Mouse (Mus musculus): ENCODE data around the gene Klrc2.
"Not testable (repeated sequence)": the region's sequence is repeated elsewhere in the genome, so short reads cannot be mapped to it uniquely, and the experiment has no call there.

The Klrc2 gene

DNA sequence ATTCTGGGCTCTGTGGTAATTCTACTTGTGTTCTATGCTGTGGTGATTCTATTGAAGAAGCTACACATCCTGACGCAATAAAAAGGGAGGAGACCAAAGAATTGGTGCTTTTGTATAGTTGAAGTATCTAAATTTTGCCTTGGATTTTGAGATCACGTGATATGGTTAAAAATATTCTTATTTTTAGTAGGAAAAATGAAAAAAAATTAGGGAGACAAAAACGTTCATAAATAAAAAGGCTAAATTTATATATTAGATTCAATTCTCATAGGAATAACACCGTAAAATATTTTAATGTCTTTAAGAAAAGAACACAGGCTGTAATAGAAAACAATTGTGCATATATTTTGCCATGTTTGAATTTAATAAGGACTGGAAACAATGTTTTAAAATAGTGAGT is at the start of gene Klrc2:
TSS of gene Klrc2 (minus strand) at position 101 of the 400 bp plus-strand sequence.
- DNase-seq = not testable (repeated sequence)

DNA sequence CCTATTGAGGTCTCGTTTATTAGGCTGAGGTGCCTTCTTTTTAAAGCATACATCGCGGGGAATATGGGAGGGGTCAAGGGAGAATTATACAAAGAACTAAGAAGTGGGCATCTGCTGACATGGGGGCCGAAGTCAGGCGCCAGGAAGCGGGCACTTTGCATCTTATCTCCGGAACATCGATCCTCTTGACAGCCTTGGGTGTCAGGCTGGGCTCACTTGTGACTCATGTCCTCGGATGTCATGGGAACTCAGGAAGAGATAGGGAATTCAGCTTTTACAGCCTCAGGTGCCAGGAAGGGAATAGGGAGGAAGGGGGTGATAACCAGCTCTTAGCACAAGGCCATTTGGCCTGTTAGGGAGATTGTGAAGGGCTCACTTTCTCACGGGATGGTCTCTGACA is 30.9 kb upstream of the Klrc2 start:
- DNase-seq = not testable (repeated sequence)

DNA sequence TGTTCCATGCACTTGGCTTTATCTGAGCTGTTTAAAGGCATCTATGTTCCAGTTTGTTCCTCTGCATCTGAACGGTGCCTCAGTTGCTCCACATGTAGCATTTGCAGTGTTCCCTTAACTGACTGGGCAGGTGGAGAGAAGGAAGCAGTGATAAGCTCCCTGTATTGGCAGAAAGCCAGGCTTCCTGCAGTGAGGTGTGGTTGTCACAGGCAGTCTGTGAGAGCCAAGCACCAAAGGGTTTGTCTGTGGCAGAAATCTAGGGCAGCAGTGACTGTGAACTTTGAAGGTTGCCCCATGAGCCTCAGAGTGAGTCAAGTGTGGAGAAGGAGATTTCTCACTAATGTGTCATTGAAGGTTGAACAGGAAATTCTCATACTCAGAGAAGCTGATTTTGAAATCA is 19.9 kb upstream of the Klrc2 start:
- no peak for DNase-seq

DNA sequence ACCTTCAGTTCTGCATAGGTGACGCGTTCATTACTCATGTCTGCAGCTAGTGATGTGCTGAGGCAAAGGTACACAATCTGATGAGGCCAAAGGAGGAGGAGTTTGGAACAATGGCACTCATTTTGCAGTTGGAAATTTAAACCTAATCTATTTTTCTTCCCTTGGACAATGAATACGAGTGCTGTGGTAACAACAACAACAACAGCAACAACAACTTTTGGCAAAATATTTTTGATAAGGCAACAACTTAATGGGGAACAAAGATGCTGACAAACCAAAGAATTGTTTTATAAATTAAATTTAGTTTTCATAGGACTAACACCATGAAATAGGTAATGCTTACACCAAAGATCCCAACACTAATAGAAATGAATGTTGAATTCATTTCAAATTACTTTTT is 18.4 kb upstream of the Klrc2 start, which contains the start of gene Klrc1:
TSS of gene Klrc1 (minus strand) at position 101 of the 400 bp plus-strand sequence.
- no peak for DNase-seq

DNA sequence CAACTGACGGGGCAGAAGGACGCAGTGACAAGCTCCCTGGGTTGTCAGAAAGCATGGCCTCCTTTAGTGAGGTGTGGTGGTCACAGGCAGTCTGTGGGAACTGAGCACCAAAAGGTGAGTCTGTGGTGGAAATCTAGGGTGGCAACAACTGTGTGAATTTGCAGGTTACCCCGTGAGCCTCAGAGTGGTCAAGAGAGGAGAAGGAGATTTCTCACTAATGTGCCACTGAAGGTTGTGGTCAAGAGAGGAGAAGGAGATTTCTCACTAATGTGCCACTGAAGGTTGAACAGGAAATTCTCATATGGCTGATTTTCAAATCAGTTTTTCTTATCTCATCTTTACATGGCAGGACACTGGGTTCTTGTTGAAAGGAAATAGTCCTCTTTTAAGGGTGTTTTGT is 812 bp upstream of the Klrc2 start:
- not testable (repeated sequence) for DNase-seq

DNA sequence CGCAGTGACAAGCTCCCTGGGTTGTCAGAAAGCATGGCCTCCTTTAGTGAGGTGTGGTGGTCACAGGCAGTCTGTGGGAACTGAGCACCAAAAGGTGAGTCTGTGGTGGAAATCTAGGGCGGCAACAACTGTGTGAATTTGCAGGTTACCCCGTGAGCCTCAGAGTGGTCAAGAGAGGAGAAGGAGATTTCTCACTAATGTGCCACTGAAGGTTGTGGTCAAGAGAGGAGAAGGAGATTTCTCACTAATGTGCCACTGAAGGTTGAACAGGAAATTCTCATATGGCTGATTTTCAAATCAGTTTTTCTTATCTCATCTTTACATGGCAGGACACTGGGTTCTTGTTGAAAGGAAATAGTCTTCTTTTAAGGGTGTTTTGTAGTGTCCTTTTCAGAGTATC is 16.4 kb downstream of the Klrc2 start:
- not testable (repeated sequence) for DNase-seq

DNA sequence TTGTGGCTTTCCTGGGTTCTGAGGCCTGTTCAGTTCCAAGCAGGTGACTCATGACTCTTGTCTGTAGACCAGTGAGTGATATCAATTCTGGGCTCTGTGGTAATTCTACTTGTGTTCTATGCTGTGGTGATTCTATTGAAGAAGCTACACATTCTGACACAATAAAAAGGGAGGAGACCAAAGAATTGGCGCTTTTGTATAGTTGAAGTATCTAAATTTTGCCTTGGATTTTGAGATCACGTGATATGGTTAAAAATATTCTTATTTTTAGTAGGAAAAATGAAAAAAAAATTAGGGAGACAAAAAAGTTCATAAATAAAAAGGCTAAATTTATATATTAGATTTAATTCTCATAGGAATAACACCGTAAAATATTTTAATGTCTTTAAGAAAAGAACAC is 17.3 kb downstream of the Klrc2 start, which contains the start of gene Klrc3:
TSS of gene Klrc3 (minus strand) at position 101 of the 400 bp plus-strand sequence.
- not testable (repeated sequence) for DNase-seq

DNA sequence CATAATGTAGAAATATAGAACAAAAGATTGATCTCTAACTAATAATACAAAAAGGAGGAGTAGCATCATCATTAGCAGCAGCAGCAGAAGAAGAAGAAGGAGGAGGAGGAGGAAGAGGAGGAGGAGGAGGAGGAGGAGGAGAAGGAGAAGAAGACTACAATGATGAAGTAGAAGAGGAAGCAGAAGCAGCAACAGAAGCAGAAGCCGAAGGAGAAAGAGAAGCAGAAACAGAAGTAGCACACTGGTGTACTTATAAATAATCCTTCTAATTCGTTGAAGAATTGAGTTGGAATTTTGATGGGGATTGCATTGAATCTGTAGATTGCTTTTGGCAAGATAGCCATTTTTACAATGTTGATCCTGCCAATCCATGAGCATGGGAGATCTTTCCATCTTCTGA is 29.4 kb downstream of the Klrc2 start:
- DNase-seq = not testable (repeated sequence)

DNA sequence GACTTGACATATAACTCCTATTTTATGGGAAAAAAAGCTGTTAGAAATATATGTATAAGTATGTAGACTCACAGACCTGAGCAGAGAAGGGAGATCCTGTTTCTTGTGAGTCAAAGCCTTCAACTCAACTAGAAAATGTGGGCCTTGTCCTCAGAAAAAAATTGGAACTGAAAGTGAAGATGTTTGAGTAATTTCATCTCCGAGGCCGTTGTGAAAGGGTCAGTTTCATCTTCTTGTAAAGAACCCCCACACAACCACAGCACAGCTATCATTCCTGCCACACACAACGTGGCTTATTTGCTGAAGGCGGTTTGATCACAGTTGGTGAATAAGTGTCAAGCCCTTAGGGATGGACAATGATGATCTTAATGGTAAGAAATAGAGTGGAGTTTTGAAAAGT is 36.8 kb downstream of the Klrc2 start, which contains the start of gene Klrk1:
TSS of gene Klrk1 (minus strand) at position 130 of the 400 bp plus-strand sequence.
- DNase-seq = no peak

DNA sequence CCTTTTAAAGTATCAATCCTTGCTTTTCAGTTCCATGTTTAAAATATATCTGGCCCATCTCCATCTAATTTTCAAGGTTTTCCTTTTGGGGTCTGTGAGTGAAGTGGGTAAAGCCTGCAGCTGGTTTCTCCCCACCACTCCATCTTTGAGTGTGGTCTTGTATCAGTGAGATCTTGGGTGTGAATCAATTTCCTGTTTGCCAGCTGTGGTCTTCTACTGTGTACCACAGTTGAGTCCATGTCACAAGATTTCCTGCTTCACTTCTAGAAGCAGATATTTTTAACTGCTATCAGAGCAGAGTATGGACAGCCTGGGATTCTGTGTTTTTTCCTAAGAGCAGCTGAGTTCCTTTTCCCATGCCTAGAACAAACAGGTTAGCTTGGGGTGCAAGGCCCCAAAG is 52.1 kb downstream of the Klrc2 start:
- no peak for DNase-seq
